Mouse (Mus musculus): ENCODE measurements at regions not wholly inside any gene's neighbourhood (a gene's known extent, or its start where the extent isn't known, plus 50 kb on each side); places are given as distances from the start of the nearest gene placed in this dataset.

GRCm38 (mm10) chr13:70903831-70904230, 62.2 kb upstream of the Adamts16 start:
- Histone ChIP-seq H3K27me3 (ENCODE audit: insufficient read depth, low read length) (no peaks in the 10 kb centered on the region), H3K4me3 (ENCODE audit: low read depth, low read length) (no peak overlapping the region; the same call in 1 of the 2 replicates), H3K4me1 (ENCODE audit: insufficient read depth, low read depth, low read length) (no peaks in the 10 kb centered on the region), H3K9me3 (replicated peaks) (peaks cover 58% of the 10 kb centered on the region), H3K36me3 (replicated peaks) (no peaks in the 10 kb centered on the region)
- ATAC-seq (ENCODE audit: extremely low read depth, insufficient number of reproducible peaks, low FRiP score, poor library complexity, severe bottlenecking) = no peak
- TF ChIP-seq POLR2AphosphoS5 (IDR thresholded peaks at IDR 0.05; ENCODE audit: insufficient replicate concordance, low read depth, low read length) (no peak), GATA2 (IDR thresholded peaks at IDR 0.05; ENCODE audit: borderline replicate concordance, low read depth, low read length) (no peak), TAL1 (conservative IDR thresholded peaks at IDR 0.05; ENCODE audit: low read depth, low read length) (no peak), CTCF (IDR thresholded peaks at IDR 0.05; ENCODE audit: low read depth, low read length) (no peak), GATA1 (IDR thresholded peaks at IDR 0.05; ENCODE audit: borderline replicate concordance, low read length) (no peak)
- no peak for DNase-seq (ENCODE audit: low spot score)

GRCm38 (mm10) chr13:70903150-70903549, 61.5 kb upstream of the Adamts16 start:
- no peaks in the 10 kb centered on the region for H3K36me3 ChIP-seq (replicated peaks)
- peaks cover 56% of the 10 kb centered on the region for H3K9me3 ChIP-seq (replicated peaks)
- H3K4me3 ChIP-seq (ENCODE audit: low read depth, low read length) = no peak overlapping the region
- H3K27me3 ChIP-seq (ENCODE audit: insufficient read depth, low read length) = no peaks in the 10 kb centered on the region
- ATAC-seq (ENCODE audit: extremely low read depth, insufficient number of reproducible peaks, low FRiP score, poor library complexity, severe bottlenecking) (no peak), DNase-seq (ENCODE audit: low spot score) (no peak)
- TF ChIP-seq GATA1 (IDR thresholded peaks at IDR 0.05; ENCODE audit: borderline replicate concordance, low read length) = no peak
- no peaks in the 10 kb centered on the region for H3K4me1 ChIP-seq (ENCODE audit: insufficient read depth, low read depth, low read length)

GRCm38 (mm10) chr13:70902727-70903126, 61.1 kb upstream of the Adamts16 start:
- Histone ChIP-seq H3K9me3 (replicated peaks) (peaks cover 57% of the 10 kb centered on the region), H3K27me3 (ENCODE audit: insufficient read depth, low read length) (no peaks in the 10 kb centered on the region), H3K4me3 (ENCODE audit: low read depth, low read length) (no peak overlapping the region), H3K4me1 (ENCODE audit: insufficient read depth, low read depth, low read length) (no peaks in the 10 kb centered on the region), H3K36me3 (replicated peaks) (no peaks in the 10 kb centered on the region)
- TF ChIP-seq GATA2 (IDR thresholded peaks at IDR 0.05; ENCODE audit: borderline replicate concordance, low read depth, low read length) (no peak), CTCF (IDR thresholded peaks at IDR 0.05; ENCODE audit: low read depth, low read length) (no peak), TAL1 (conservative IDR thresholded peaks at IDR 0.05; ENCODE audit: low read depth, low read length) (no peak), POLR2AphosphoS5 (IDR thresholded peaks at IDR 0.05; ENCODE audit: insufficient replicate concordance, low read depth, low read length) (no peak), GATA1 (IDR thresholded peaks at IDR 0.05; ENCODE audit: borderline replicate concordance, low read length) (no peak)
- no peak for DNase-seq (ENCODE audit: low spot score)
- no peak for ATAC-seq (ENCODE audit: extremely low read depth, insufficient number of reproducible peaks, low FRiP score, poor library complexity, severe bottlenecking)

- ATAC-seq (ENCODE audit: extremely low read depth, insufficient number of reproducible peaks, low FRiP score, poor library complexity, severe bottlenecking) (no peak), DNase-seq (ENCODE audit: low spot score) (no peak)
- no peaks in the 10 kb centered on the region for H3K36me3 ChIP-seq (replicated peaks)
- H3K9me3 ChIP-seq (replicated peaks) = peaks cover 31% of the 10 kb centered on the region
- H3K27me3 ChIP-seq (ENCODE audit: insufficient read depth, low read length) = no peaks in the 10 kb centered on the region
- TF ChIP-seq CTCF (IDR thresholded peaks at IDR 0.05; ENCODE audit: low read depth, low read length) (no peak), GATA2 (IDR thresholded peaks at IDR 0.05; ENCODE audit: borderline replicate concordance, low read depth, low read length) (no peak), GATA1 (IDR thresholded peaks at IDR 0.05; ENCODE audit: borderline replicate concordance, low read length) (no peak), POLR2AphosphoS5 (IDR thresholded peaks at IDR 0.05; ENCODE audit: insufficient replicate concordance, low read depth, low read length) (no peak), TAL1 (conservative IDR thresholded peaks at IDR 0.05; ENCODE audit: low read depth, low read length) (no peak)
- H3K4me3 ChIP-seq (ENCODE audit: low read depth, low read length) = no peak overlapping the region
- H3K4me1 ChIP-seq (ENCODE audit: insufficient read depth, low read depth, low read length) = no peaks in the 10 kb centered on the region
These were observed 50.0 kb upstream of the Adamts16 start for GRCm38 (mm10) chr13:70891634-70892033.

Measured in G1E (cell line).